Mouse (Mus musculus): ENCODE measurements around the gene Pla2g1b. TPM values are rescaled to one million over a fixed set of nuclear protein-coding genes. Genes with fewer than 3 reads are reported as not detected.
A peak's percentile ranks its signal among the peaks of the same experiment; 100 is the strongest.
"Not testable (repeated sequence)": the region's sequence is repeated elsewhere in the genome, so short reads cannot be mapped to it uniquely, and the experiment has no call there.

The Pla2g1b gene
- total RNA-seq, 2 experiments from 2014 or later = not detected

DNA sequence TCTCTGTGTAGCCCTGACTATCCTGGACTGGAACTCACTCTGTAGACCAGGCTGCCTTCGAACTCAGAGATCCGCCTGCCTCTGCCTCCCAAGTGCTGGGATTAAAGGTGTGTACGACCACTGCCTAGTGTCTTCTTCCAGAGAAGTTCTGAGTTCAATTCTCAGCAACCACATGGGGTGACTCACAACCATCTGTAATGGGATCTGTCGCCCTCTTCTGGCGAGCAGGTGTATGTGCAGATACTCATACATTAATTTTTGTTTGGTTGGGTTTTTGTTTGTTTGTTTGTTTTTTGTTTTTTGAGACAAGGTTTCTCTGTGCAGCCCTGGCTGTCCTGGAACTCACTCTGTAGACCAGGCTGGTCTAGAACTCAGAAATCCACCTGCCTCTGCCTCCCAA, 23.4 kb upstream of the Pla2g1b start:
- intact Hi-C loops (cut with DNase I) = loop anchor here (5.0 kb wide), 1 partner anchor 140 kb away; the partner anchor contains the start of gene Dynll1
- DNase-seq = not testable (repeated sequence)

GRCm38 (mm10) chr5:115444130-115444529, 21.9 kb upstream of the Pla2g1b start:
- DNase-seq = no peak
- intact Hi-C loops (cut with DNase I) = loop anchor here (5.0 kb wide), 1 partner anchor 142 kb away; the partner anchor contains the start of gene Dynll1

GRCm38 (mm10) chr5:115447108-115447507, 19.0 kb upstream of the Pla2g1b start:
- DNase-seq = no peak
- intact Hi-C loops (cut with DNase I) = no loop called here

DNA sequence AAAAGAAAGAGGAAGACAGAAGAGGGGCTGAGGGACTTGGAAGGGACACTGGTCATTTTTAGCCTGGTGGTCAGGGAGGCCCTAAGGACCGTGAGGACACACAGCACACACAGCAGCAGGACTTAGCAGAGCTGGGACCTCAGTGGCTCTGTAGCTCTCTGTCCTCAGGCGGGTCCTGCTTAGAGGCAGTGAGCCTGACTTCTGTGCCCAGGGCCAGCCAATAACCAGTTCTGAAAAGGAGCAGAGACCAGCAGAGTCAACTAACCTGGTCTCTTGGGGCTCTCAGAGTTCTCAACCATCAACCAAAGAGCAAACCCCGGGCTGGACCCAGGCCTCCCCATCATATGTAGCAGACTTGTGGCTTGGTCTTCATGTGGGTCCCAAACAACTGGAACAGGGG, 16.8 kb upstream of the Pla2g1b start:
- no peak for DNase-seq
- intact Hi-C loops (cut with DNase I) = no loop called here

- no peak for DNase-seq
Measured at GRCm38 (mm10) chr5:115450410-115451317, 15.4 kb upstream of the Pla2g1b start.

GRCm38 (mm10) chr5:115454422-115455090, 11.5 kb upstream of the Pla2g1b start:
- intact Hi-C loops (cut with DNase I) = no loop called here
- no peak for DNase-seq

More at GRCm38 (mm10) chr5:115450410-115451317, 15.4 kb upstream of the Pla2g1b start:
- intact Hi-C loops (cut with DNase I) = no loop called here

DNA sequence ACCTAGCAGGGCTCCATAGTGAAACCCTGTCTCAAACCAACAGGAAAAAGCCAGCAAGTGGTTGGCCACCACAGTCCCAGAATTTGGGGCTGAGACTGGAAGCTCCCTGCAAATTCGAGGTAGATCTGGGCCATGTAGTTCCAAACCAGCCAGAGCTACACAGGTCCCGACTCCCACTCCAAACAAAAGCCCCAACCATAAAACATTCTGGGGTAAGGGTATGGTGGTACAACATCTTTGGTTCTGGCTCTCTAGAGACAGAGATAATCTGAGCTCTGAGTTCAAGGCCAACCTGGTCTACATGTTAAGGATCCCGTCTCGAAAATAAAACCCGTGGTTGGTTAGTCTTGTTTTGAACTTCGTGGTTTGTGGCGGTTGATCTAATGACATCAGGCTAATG, 10.2 kb upstream of the Pla2g1b start:
- DNase-seq = no peak
- intact Hi-C loops (cut with DNase I) = no loop called here

DNA sequence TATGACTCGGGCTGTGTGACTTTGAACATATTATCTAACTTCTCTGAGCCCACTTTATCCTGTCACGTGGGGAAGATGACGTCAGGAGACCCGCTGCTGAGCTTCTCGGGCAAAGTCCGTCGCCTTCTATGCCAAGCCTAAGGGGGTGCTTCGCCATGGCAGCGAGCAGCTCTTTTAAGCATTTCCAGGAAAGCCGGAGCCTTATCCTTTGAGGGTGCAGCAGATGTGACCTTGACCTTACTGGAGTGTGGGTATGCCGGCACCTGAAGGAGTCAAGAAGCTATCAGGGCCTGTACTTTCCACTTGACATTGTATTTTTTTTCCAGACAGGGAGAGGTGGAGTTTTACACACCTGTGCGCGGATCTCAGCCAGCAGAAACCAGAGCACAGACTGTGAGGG, 7.1 kb upstream of the Pla2g1b start:
- intact Hi-C loops (cut with DNase I) = no loop called here
- no peak for DNase-seq

GRCm38 (mm10) chr5:115464408-115465115, 1.5 kb upstream of the Pla2g1b start:
- DNase-seq = no peak
- intact Hi-C loops (cut with DNase I) = no loop called here

GRCm38 (mm10) chr5:115469791-115470190, 3.7 kb downstream of the Pla2g1b start:
- intact Hi-C loops (cut with DNase I) = no loop called here
- no peak for DNase-seq

DNA sequence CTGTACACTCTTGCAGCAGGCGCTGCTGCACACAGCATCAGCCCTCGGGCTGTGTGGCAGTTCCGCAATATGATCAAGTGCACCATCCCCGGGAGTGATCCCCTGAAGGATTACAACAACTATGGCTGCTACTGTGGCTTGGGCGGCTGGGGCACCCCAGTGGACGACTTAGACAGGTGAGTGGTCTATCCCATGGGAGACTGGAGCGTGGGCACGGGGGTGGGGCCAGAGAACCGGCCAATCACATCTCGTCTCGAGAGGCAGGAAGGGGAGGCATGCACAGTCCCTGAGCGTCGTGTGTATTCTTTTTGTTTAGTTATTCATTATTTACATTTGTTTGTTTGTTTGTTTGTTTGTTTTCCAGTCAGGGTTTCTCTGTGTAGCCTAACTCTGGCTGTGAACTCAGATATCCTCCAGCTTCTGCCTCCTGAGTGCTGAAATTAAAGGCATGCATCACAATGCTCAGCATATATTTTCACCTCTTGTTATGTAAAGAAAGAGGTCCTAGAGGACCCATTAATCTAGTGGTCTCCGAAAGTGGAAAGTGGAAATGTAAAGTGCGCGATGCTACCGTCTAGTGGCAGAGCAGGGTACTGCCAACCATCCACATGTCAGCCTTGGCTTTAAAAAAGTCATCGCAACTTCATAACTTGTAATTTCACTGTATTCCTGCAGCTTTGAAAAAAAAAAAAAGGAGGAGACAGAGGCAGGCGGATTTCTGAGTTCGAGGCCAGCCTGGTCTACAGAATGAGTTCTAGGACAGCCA, 4.9 kb downstream of the Pla2g1b start:
- intact Hi-C loops (cut with DNase I) = no loop called here
- peak in 1 of 2 experiments; percentile 38 for DNase-seq

- intact Hi-C loops (cut with DNase I) = no loop called here
- no peak for DNase-seq
Measured at GRCm38 (mm10) chr5:115473191-115473590, 7.1 kb downstream of the Pla2g1b start.

DNA sequence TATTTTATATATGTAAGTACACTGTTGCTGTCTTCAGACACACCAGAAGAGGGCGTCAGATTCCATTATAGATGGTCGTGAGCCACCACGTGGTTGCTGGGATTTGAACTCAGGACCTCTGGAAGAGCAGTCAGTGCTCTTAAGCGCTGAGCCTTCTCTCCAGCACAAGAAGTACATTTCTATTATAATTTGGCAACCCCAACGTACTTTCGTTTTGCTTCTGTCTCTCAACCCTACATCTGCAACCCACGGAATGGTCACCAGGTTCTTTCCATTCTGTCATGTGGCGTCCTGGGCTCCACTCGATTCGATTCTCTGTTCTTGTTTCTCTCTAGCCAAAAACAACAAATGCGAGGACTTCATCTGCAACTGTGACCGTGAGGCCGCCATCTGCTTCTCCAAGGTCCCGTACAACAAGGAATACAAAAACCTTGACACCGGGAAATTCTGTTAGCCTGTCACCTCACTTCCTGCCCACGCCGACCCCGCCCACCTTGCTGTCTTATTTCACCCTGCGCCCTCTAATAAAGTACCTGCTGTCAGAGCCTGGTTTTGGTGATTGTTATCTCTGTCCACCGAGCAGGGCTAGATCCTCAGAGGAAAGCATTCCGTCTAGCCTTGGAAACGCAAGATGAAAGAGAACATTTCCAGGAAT, 8.2 kb downstream of the Pla2g1b start:
- DNase-seq = no peak
- intact Hi-C loops (cut with DNase I) = no loop called here

DNA sequence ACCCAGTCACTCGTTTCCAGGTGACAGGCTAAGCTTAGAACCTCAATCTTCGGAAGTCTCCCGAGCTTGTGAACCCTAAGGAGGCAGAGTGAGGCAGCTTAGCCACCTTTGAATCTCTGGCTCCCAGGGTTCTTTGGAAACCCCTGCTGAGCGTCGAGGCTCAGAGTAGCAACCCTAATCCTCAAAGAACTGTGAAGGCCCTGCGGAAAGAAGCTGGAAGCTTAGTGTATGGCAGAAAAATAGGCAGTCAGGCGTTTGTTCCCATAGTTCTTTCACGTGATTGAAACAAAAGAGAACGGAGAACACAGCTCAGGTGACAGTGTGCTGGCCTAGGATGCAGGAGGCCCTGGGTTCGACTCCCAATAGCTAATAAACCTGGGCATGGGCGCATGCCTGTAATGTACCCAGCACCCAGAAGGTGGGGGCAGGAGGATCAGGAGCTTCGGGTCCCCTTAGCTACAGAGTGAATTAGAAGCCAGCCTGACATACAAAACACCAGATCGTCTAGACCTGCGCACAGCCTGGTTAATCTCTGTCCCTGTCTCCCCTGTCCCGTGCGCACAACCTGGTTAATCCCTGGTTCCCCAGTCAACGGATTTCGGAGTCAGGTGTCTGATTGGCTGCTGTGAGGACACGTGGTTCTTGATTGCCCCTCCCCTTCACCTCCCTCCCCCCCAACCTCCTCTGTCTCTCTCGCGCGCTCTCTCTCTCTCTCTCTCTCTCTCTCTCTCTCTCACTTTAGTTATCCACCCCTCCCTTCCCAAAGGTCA, 9.5 kb downstream of the Pla2g1b start:
- DNase-seq = peak in 1 of 2 experiments; percentile 16

DNA sequence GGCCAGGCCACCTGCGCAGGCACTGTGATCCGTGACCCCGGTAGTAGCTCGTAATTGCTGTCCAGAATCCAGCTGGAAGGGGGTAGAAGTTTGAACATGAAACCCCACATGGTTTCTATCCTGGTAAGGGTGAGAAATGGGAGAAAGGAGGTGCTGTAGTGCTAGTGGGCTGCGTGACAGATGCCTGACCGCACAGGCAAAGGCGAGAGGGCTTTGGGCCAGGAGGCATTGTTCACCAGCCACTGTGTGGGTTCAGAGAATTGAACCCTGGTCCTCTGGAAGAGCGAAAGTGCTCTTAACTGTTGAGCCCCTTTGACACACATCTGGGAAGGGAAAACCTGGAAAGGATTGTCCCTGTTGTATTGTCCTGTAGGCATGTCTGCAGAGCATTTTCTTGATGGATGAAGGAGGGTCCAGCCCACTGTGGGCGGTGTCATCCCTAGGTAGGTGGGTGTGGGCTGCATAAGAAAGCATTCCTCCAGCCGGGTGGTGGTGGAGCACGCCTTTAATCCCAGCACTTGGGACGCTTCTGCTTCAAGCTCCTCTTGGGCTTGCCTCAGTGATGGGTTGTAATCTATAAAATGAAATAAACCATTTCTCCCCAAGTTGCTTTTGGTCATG, 10.2 kb downstream of the Pla2g1b start:
- intact Hi-C loops (cut with DNase I) = no loop called here
- DNase-seq = no peak

More for the DNA sequence above, 9.5 kb downstream of the Pla2g1b start:
- intact Hi-C loops (cut with DNase I) = no loop called here

DNA sequence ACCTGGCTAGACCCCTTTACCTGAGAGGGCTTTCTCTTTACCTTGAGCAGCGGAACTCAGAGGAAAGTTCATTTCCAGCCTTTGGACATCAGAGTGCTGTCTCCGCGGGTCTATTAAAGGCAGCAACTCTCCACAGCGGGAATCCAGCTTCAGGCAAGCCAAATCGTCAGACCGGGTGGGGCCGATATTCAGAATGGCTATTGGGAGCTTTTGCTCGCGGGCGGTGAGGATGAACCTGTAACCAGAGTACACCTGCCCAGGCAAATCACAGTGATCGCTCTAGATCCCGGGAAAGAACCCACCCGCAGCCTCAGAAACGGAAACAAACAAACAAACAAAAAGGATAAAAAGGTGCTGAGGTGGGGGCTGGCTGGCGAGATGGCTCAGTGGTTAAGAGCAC, 13.5 kb downstream of the Pla2g1b start:
- intact Hi-C loops (cut with DNase I) = no loop called here
- no peak for DNase-seq

- intact Hi-C loops (cut with DNase I) = no loop called here
Measured at GRCm38 (mm10) chr5:115480101-115480500, 14.0 kb downstream of the Pla2g1b start.

More at GRCm38 (mm10) chr5:115480101-115480500, 14.0 kb downstream of the Pla2g1b start:
- no peak for DNase-seq

Data from gastrocnemius, postnatal 36 days (tissue).